Mouse (Mus musculus) Patski (cell line): ENCODE data around the gene Wfdc10. TPM values are rescaled to one million over a fixed set of nuclear protein-coding genes. Genes with fewer than 3 reads are reported as not detected.

Experiments
- ATAC-seq: fragments of 100-300 bp; one replicate; pipeline ENCODE4 v1.8.0; 2021
- CTCF ChIA-PET: fragments of 350-600 bp; sonication (Branson Sonifier 250); formaldehyde crosslinking; loops from one replicate; lab custom pipeline; 2022; ENCODE audit warnings: inconsistent platforms; lab: Charles Lee
- POLR2A ChIA-PET: fragments of 350-600 bp; sonication (Branson Sonifier 250); formaldehyde crosslinking; loops from one replicate; lab custom pipeline; 2022; ENCODE audit warnings: antibody characterized with exemption, inconsistent platforms; lab: Charles Lee
- DNase-seq: peaks from one replicate; pipeline ENCODE4 v3.0.0-alpha.2; 2011; ENCODE audit warnings: low read depth, low spot score
- H3K27me3 ChIP-seq: fragments of 371-371 bp; one replicate; pipeline ENCODE4 v1.5.1; 2021
- CTCF ChIP-seq: fragments of 100-300 bp; IDR thresholded peaks from one replicate; pipeline ENCODE4 v1.5.1; 2021
- in situ Hi-C: fragments of 300-500 bp; cut with MboI; formaldehyde crosslinking; loops from 3 replicates; pipeline ENCODE4 v1.11.1; 2018; ENCODE audit warnings: low pct_unique_long_range_greater_than_20kb, mixed read lengths
- polyA plus RNA-seq: library from polyadenylated mRNA; unstranded; gene quantifications from one replicate; pipeline ENCODE4 v1.2.3, GENCODE M21; 2021

Gene Wfdc10
- polyA plus RNA-seq, 1 experiment from 2014 or later = not detected

GRCm38 (mm10) chr2:164700959-164701358 lies 45.1 kb downstream of the Wfdc10 start:
- CTCF ChIA-PET = interaction anchor here (0.9 to 1.6 kb wide), 3 partner anchors 9 to 18 kb away, joined by 3 to 4 read pairs (median 4); no protein-coding TSS in a partner anchor
- H3K27me3 ChIP-seq = peaks cover 30% of the 10 kb centered on the region
- TF ChIP-seq CTCF = no peak
- ATAC-seq (no peak), DNase-seq (no peak)
- in situ Hi-C loops = no loop called here
- POLR2A ChIA-PET = interaction anchor here (1.0 kb wide), 1 partner anchor 18 kb away, joined by 3 read pairs; no protein-coding TSS in a partner anchor

DNA sequence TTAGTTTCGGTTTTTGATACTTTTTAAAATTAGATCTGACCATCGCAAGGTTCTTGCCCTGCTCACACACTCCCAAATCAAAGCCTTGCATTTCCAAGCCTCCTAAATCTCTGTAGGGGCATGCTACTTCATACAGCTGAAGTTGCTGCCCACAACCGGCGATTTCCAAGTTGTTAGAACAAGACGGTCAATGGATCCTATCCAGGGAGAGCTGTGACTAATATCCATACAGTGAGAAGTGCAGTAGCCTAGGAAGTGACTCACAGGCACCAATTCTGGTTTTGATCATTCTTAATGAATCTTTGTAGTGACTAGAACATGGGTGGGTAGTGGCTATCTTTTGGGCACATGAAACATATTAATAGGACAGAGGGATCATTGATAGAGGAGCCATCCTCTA lies 45.9 kb downstream of the Wfdc10 start:
- CTCF ChIA-PET = interaction anchor here (1.4 to 1.6 kb wide), 2 partner anchors 8 to 17 kb away, joined by 4 read pairs; no protein-coding TSS in a partner anchor
- in situ Hi-C loops = no loop called here
- ATAC-seq (no peak), DNase-seq (no peak)
- peaks cover 30% of the 10 kb centered on the region for H3K27me3 ChIP-seq
- TF ChIP-seq CTCF = no peak
- POLR2A ChIA-PET = interaction anchor here (1.0 kb wide), 1 partner anchor 17 kb away, joined by 3 read pairs; no protein-coding TSS in a partner anchor

GRCm38 (mm10) chr2:164704235-164704634 lies 48.4 kb downstream of the Wfdc10 start:
- peaks cover 18% of the 10 kb centered on the region for H3K27me3 ChIP-seq

DNA sequence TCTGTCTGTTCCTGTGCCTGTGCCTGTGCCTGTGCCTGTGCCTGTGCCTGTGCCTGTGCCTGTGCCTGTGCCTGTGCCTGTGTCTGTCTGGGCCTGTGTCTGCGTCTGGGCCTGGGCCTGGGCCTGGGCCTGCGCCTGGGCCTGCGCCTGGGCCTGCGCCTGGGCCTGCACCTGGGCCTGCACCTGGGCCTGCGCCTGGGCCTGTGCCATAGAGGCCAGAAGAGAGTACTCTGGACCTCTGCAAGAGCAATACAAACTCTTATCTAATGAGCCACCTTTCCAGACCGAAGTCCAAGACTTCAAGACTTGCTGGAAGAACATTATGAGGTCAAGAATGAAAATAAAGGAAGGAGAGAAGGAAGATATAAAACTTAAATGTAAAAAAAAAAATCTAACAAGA lies 49.5 kb downstream of the Wfdc10 start:
- TF ChIP-seq CTCF = no peak
- in situ Hi-C loops = no loop called here
- ChIA-PET CTCF (no interaction called here), POLR2A (no interaction called here)
- ATAC-seq = no peak
- DNase-seq = no peak
- H3K27me3 ChIP-seq = peaks cover 19% of the 10 kb centered on the region

More at GRCm38 (mm10) chr2:164704235-164704634, 48.4 kb downstream of the Wfdc10 start:
- DNase-seq (no peak), ATAC-seq (no peak)
- in situ Hi-C loops = no loop called here
- POLR2A ChIA-PET = no interaction called here
- peak; percentile 14 for TF ChIP-seq CTCF
- CTCF ChIA-PET = no interaction called here

DNA sequence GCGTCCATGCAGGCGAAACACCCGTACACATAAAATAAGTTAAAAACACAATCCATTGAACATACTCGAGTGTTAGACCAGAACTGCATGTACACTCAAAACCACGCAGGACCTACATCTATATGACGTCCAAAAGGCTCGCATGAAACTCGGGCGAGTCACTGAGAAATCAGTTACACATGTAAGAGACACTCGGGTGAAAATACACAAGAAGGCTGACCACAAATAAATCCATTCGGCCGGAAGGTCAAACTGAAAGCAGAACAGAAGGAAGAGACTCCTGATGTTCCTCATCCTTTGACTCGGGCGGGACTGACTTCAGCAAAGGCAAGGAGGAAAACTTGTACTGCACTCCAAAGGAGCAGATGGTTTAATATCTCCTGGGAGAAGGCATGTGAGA lies 50.1 kb downstream of the Wfdc10 start:
- POLR2A ChIA-PET = no interaction called here
- peaks cover 14% of the 10 kb centered on the region for H3K27me3 ChIP-seq
- no peak for DNase-seq
- CTCF ChIA-PET = no interaction called here
- in situ Hi-C loops = no loop called here
- no peak for ATAC-seq
- TF ChIP-seq CTCF = no peak

Other genes starting within 250 kb of the Wfdc10 start
- gene Sdc4, start 212.2 kb upstream of the Wfdc10 start, polyA plus RNA-seq = 672 TPM
- gene Sys1, start 199.1 kb upstream of the Wfdc10 start, polyA plus RNA-seq = 55.1 TPM
- gene Gm20458, start 195.1 kb upstream of the Wfdc10 start, polyA plus RNA-seq = 18.5 TPM
- gene Trp53tg5, start 182.3 kb upstream of the Wfdc10 start, polyA plus RNA-seq = 0.39 TPM
- 48.8 TPM for gene Dbndd2, start 169.9 kb upstream of the Wfdc10 start, polyA plus RNA-seq
- gene Pigt, start 158.5 kb upstream of the Wfdc10 start, polyA plus RNA-seq = 136 TPM
- gene Wfdc2, start 93.6 kb upstream of the Wfdc10 start, polyA plus RNA-seq = 0.15 TPM
- not detected for gene Spint3, start 82.6 kb upstream of the Wfdc10 start, polyA plus RNA-seq
- gene Wfdc6a, start 70.6 kb upstream of the Wfdc10 start, polyA plus RNA-seq = not detected
- not detected for gene Eppin, start 62.5 kb upstream of the Wfdc10 start, polyA plus RNA-seq
- not detected for gene Wfdc6b, start 42.5 kb upstream of the Wfdc10 start, polyA plus RNA-seq
- gene Wfdc8, start 42.4 kb upstream of the Wfdc10 start, polyA plus RNA-seq = not detected
- gene Wfdc16, start 17.2 kb upstream of the Wfdc10 start, polyA plus RNA-seq = not detected
- not detected for gene Wfdc9, start 537 bp downstream of the Wfdc10 start, polyA plus RNA-seq
- gene Wfdc11, start 18.0 kb downstream of the Wfdc10 start, polyA plus RNA-seq = not detected
- not detected for gene Wfdc13, start 29.1 kb downstream of the Wfdc10 start, polyA plus RNA-seq
- gene Spint4, start 42.5 kb downstream of the Wfdc10 start, polyA plus RNA-seq = not detected
- not detected for gene Spint5, start 59.3 kb downstream of the Wfdc10 start, polyA plus RNA-seq
- gene Wfdc3, start 89.9 kb downstream of the Wfdc10 start, polyA plus RNA-seq = 0.47 TPM
- 49.8 TPM for gene Dnttip1, start 89.9 kb downstream of the Wfdc10 start, polyA plus RNA-seq
- 106 TPM for gene Ube2c, start 113.9 kb downstream of the Wfdc10 start, polyA plus RNA-seq
- gene Tnnc2, start 123.9 kb downstream of the Wfdc10 start, polyA plus RNA-seq = 0.18 TPM
- 50.3 TPM for gene Snx21, start 129.8 kb downstream of the Wfdc10 start, polyA plus RNA-seq
- 23.3 TPM for gene Acot8, start 148.8 kb downstream of the Wfdc10 start, polyA plus RNA-seq
- gene Zswim3, start 149.1 kb downstream of the Wfdc10 start, polyA plus RNA-seq = 6.8 TPM
- gene Zswim1, start 166.6 kb downstream of the Wfdc10 start, polyA plus RNA-seq = 13.2 TPM
- 0.14 TPM for gene Spata25, start 172.5 kb downstream of the Wfdc10 start, polyA plus RNA-seq
- gene Ctsa, start 176.8 kb downstream of the Wfdc10 start, polyA plus RNA-seq = 479 TPM
- 2.6 TPM for gene Neurl2, start 177.4 kb downstream of the Wfdc10 start, polyA plus RNA-seq
- gene Pltp, start 201.7 kb downstream of the Wfdc10 start, polyA plus RNA-seq = 9.4 TPM
- gene Pcif1, start 223.3 kb downstream of the Wfdc10 start, polyA plus RNA-seq = 38.7 TPM